Mouse (Mus musculus) c-Kit-negative CD71-positive TER-119-positive erythroid progenitor cells, embryonic 14.5 days (primary cell): ENCODE data around the gene Ipp.

Experiments used
- DNase-seq: peaks from one replicate; pipeline ENCODE4 v3.0.0-alpha.2; 2013; ENCODE audit warnings: low read depth, low spot score

Ipp gene

DNA sequence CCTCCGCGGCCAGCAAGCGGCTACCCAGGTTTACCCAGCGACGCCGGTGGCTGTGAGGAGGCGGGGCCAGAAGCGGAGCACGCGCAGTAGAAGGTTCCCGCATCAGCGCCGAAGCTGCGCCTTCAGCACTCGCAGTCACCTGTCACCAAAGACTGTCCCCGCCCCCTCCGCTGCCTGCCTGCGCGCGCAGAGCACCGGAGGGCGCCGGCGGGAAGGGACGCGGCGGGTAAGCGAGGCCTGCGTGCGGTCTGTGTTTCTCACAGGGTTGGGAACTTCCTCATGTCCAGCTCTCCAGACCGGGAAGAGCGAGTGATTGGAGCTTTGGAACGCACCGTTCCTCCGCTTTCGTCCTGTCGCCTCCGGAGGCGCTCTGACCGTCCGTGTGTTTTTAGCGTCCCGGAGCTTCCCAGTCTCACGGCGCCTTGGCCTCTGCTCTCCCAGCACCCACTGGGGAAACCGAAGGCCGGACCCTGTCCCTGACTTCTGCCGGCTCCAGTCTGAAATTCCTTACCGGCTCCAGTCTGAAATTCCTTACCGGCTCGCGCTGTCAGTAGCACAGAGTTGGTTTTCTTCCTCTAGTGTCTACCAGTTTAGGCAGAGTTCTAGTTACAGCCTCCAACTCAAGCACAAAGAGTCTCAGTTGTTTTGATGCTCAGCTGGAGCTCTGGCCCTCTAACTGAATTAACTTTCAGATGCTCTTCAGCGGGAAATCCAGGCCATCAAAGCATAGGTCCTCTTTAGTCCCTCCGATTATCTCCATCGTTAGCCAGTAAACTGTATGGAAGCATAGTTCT, at the start of gene Ipp:
Gene Ipp (plus strand): TSS at position 125 of the 794 bp plus-strand sequence.
- peak; percentile 94 for DNase-seq

DNA sequence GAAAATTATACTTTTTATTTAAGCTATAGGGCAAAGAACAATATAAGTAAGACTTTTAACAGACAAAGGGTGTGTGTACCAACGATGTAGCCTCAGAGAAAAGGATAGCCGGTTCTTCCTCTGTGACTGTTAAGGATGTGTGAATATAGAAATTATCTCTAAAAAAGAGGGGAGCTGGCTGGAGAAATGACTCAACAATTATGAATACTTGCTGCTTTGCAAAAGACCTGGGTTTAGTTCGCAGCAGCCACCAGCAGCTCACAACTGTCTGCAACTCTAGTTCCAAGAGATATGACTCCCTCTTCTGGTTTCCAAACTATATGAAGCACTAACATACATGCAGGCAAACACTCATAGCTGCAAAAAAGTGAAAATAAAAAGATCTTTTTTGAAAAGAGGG, 45.4 kb upstream of the Ipp start:
- no peak for DNase-seq

DNA sequence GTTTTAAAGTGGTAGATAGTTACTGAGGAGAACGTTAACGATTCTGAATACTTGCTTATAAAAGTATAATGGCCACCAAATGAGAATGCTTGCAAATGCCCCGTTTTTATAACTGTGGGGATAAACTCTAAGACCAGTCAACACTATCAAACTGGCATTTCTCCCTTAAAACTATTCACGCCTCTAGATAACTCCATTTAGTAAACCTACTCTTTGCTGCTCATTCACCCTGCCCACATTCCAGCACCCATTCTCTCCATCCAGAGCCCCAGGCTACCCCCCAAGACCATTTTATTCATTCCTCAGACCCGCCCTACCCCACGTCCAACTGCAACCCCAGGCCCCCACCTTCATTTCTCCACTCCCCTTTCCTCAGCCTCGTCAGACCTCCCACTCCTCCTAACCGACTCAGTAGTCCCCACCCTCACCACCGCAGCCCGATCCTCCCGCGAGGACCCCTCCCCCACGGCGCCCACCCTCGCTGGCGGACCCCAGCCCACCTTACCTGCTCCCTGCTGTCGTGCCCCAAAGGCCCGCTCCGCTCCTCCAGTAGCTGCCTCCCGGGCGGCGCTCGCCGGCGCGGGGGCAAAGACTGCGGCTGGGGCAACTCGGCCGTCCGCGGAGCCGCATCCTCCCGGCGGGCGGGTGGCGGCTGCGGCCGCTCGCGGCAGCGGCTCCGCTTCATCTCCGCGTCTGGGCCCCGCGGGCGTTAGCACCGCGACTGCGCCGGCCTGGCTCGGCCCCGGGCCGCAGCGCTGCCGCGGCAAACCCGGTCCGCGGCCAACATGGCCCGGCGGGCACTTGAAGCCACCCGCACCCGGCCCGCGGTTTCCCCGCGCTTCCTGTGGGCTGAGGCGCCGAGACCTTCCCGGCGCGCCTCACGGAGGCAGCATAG, 43.9 kb upstream of the Ipp start:
- DNase-seq = peak; percentile 20

DNA sequence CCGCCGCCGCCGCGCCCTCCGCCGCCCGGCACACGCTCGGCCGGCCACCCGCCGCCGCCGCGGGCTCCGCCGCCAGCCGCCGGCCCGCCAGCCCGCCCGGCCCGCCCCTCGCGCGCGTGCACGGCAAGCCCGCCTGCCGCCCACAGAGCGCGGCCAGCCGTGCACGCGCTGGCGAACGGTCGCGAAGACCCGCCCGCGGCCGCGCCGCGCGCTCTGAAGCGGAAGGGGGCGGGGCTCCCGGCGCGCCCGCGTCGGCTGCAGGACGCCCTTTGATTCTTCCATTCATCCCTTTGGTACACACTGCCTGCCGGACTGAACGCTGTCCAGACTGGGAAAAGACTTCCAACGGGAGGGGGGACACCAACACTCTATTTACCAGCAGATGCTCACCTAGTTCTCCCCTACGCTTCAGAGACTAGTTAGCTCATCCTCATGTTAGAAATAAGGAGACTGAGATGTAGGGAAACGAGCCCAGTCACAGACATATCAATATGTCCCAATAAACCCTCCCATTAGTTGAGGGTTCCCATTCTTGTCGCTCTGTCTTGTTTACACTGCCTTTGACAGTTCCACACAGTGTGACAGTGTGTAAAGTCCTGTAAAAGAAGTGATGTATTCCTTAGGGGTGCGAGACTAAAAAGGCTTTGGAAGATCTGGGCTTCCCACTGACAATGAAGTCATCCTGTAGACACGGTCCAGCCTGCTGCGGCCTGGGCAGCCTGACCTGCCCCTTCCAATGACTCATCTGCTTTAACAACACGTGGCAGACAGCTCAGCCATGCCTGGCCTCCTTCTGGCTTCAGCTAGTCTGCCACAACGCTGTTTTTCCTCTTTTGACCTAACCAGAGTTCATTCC, 43.0 kb upstream of the Ipp start, which contains the start of gene Mast2:
Gene Mast2 (minus strand): TSS at position 58 of the 856 bp plus-strand sequence.
- peak; percentile 82 for DNase-seq

DNA sequence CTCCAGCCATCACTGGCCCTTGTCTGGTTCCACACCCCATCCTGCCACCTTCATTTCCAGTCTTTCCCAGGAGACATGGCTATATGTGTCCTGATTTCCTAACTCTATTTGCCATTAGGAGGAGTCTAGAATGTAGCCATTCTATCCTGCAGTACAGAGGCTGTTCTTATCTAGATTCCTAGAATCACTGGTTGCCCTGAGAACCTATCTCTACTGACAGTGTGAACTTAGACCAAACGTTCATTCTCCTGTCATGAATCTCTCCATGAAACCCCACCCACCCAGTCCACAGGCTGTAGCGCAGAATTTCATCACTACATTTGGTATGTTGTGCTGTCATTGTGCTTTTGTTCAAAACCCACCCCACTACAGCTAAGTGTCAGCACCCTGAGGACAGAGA, 26.0 kb upstream of the Ipp start:
- DNase-seq = no peak

DNA sequence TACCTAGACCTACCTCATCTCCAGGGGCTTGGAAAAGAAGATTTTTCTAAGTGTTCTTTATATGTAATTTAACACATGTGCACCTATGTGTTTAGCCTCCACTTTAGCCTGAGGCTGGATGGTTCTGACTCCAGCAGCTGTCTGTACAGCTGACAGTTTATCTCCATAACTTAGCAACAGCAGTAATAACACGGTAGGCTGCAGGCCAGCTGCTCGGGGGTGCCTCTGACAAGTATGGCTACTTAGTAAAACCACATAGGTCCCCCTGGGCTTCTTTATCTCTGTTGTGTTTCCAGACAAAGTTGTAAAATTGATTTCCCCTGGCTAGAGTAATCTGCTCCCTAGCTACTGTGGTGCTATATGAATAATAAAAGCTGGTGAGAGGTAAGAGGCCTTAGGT, 23.9 kb upstream of the Ipp start:
- no peak for DNase-seq

DNA sequence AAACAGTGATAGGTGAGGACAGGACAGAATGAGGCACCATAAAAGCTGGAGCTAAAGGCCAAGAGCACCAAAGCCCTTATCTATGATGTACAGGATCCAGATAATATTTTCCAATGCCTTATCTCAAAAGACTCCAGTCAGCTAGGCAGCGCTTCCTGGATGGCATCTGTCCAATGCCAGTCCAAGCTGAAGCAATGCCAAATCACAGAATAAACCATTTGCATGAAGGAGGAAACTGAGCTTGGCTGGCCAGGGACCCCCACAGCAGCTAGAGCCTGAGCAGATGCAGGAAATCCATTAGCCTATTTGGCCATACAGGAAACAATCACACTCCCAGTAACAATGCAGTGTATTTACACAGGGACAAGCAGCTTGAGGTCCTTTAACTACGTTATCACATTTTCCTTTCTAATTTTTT, 16.2 kb upstream of the Ipp start:
- no peak for DNase-seq

DNA sequence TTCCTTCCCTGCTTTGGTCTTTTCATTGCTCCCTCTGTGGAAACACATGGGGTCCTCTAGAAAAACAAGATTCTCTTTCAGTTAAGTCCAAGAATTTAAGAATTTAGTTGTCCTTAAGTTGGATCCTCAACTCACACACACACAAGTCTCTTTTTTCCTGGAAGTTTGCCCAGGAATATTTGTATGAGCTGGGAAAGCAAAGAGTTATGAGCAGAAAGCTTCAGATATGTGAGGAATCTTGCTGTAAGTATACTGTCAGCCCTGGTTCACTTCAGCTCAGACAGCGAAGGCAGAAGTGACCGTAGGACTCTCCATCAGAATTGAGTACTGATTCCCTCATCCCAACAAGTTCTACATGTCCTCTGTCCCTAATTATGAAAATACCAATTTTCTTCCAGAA, 15.5 kb upstream of the Ipp start:
- no peak for DNase-seq

DNA sequence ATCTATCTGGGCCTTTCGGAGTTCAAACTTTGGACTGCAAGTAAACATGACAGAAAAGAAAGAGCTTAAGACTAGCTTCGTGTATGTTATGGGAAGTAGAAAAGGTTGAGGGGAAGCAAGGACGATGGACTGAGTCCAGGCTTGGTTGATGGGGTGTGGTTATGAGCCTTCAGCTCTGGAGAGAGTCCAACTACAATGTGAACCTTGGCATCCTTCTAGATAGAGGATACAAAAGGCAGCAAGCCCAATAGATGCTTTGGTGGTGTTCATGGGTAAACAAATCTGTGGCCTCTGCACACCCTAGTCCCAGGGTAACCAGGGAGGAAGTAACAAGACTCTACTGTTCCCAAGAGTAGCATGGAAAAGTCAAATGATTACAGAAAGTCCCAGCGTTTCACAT, 14.9 kb upstream of the Ipp start:
- DNase-seq = no peak

DNA sequence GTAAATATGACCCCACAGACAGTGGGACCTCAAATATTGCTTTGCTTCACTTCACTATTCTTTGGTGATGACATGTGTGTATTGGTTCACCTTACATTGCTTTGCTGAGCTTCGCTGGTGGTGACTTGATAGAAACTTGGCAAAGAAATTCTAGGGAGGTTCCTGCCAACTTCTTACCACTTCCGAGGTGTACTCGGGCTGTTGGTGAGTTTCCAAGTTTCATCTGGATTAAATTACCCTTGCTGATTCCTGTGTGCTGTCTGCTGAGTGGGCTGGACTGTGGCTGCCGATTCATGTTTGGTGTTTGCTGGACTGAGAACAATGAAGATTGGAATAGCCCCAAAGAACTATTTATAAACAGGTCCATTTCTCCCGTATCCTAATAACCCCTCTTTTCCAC, 13.7 kb upstream of the Ipp start:
- no peak for DNase-seq

DNA sequence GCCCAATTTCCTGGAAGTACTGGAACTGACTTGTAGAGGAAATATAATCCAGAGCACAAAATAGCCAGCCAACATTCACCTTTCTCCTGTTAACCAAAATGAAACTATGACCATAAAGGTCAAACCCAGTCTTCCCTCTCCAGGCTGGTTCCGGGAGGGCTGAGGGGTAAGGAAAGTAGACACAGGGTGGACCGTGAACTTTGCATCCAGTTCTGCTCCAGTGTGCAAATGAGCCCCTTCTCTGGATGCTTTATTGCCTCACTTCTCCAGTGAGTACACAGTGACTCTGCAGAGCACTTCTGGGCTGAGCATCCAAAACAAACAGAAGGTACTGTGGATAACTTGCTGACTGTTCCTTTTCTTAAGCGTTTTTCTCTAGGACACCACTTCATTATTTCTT, 7.4 kb upstream of the Ipp start:
- DNase-seq = no peak

DNA sequence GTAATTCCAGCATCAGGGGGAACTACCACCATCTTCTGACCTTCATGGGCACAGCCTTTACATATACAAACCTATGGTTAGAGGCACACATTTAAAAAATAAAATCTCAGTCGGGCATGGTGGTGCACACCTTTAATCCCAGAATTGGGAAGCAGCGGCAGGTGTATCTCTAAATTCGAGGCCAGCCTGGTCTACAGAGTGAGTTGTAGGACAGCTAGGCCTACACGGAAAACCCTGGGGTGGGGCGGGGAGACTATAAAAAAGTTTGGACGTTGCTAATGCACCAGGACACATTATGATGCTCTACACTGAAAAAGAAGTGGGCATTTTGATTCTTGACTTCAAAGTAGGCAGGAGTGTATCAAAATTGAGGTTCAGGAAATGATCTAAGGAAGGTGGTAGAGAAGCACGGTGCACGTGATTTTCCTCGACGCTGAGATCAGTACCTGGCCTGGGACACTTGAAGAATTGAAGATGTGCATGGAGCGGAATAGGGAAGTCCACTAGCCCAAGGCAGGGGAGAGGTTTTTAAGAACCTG, 394 bp upstream of the Ipp start:
- DNase-seq = no peak

DNA sequence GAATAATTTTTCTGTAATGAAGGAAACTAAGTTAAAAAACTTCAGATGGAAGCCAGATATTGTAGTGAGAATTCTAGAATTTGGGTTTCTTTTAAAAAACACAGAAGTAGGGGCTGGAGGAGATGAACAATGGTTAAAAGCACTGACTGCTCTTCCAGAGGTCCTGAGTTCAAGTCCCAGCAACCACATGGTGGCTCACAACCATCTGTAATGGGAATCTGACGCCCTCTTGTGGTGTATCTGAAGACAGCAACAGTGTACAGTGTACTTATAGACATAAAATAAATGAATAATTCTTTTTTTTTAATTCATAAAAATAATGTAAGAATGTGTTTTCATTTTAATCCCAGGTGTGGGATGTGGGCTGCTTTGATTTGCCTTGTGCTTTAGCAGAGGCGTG, 23.8 kb downstream of the Ipp start:
- no peak for DNase-seq

DNA sequence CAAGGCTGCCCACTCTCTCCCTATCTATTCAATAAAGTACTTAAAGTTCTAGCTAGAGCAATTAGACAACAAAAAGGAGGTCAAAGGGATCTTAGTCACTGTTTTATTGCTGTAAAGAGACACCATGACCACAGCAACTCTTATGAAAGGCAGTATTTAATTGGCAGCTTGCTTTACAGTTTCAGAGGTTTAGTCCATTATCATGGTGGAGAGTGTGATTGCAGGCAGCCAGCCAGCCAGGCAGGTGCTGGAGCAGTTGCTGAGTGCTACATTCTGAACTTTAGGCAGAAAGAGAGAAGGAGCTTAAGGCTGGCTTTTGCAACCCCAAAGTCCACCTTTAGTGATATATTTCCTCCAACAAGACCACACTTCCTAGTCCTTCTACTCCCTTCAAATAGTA, 29.0 kb downstream of the Ipp start:
- no peak for DNase-seq

DNA sequence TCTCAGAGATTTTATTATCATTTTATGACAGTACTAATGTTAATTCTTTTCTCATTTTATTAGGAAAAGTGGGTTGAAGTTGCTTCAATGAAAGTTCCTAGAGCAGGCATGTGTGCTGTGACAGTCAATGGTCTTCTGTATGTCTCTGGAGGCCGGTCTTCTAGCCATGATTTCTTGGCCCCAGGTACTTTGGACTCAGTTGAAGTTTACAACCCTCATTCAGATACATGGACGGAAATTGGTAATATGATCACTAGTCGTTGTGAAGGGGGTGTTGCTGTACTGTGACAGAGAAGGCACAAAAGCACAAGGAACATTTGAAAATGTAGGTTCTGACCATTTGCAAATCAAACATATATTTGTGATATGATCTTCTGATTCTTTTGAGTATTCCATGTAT, 30.4 kb downstream of the Ipp start:
- no peak for DNase-seq

DNA sequence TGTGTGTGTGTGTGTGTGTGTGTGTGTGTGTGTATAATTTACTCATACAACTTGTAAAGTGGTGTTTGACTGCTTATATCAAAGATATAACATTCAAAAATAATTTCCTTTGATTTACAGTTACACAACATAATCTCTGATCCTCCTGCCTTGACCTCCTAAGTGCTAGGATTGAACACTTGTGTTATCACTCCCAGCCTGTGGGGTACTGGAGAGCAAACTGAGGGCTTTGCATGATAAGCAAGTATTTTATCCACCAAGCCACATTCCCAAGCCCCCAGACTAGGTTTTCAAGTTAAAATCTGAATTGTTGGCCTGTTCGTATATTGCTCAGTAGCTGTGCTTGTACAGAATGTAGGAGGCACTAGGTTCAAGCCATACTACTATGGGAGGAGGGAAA, 43.1 kb downstream of the Ipp start:
- no peak for DNase-seq

DNA sequence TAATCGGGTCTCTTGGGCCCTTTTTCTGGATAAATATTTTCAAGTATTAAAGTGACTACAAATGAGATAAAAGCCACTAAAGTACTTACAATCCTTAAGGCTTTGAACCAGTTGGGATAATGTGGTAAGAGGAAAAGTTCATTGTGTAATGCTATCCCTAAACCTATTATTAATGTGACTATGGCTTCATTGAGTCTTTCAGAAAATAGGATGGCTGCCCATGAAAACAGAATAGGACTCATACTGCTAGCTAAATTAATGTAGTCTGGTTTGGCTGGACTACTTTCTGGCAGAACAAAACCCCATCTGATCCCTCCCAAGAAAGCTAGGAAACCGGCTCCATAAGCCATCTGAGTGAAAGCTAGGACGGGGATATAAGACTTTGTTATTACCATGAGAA, 45.7 kb downstream of the Ipp start:
- no peak for DNase-seq

DNA sequence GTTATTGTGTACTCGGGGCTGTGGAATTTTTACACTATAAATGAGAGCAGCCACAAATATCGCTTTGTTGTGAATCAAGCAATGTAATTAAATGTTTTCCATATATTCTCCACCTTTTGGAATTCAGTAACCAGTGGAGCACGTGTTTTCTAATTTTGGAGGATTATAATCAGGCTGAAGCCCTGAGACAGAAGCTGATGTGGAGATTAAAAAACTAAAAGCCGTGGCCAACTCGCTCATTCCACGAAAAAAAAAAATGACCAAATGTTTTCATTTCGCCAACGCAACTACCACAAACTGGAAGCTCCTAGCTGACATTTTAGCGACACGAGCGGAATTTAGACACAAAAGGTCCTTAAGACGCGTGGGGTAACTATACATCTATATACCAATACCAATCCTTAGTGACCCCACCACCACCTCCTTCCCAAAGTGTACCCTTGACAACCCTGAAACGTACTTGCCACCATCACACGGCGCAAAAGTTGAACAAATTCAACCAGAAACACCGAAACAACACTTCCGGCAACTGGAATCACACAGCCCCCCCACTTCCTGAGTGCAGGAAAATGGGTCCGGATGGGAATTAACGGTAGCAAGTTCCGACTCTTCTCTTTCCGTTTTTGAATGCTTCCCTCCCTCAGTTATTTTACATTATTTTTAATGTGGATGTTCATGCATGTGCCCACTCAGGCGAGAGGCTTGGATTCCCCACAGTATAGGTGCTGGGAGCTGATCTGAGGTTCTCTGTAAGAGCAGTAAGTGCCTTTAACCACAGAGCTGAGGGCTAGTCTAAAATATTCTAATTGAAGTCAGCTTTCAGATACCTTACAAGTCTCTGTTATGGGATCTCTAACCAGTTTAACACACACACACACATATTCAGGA, 48.3 kb downstream of the Ipp start, which contains the start of gene Tmem69:
Gene Tmem69 (minus strand): TSS at position 524 of the 888 bp plus-strand sequence.
- DNase-seq = peak; percentile 68

DNA sequence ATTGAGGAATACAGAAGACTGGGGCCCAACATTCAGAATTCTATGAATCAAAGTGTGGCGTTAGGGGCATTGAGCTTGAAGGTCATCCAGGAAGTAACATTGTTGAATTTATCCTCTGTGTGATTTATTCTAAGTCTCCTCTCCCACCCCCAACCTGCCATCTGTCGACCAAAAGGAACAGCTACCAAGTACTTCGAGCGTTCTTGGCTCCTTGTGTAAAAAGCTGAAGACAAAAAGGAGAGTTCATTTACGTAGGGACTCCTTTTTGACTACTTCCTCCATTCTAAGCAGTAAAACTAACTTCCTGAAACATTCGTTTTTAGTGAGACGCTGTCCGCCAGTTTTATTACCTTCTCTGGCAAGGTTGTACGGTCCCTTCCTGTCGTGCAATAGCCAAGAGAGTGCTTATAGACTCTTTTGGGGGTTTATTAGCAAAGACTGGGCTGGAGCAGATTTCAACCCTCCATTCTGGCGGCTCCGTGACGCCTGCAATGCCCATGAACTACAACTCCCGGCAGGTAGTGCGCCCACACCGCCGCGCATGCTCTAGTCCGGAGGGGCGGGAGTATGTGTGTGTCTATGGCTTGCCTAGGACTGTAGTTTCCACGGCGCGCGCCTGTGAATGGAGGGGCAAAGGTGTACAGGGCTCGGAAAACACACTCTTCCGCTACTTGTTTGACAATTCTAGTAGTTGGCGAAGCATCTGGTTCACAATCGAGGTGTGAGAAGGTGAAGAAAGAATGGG, 49.4 kb downstream of the Ipp start:
- peak; percentile 87 for DNase-seq
